In the genomic region with DNA sequence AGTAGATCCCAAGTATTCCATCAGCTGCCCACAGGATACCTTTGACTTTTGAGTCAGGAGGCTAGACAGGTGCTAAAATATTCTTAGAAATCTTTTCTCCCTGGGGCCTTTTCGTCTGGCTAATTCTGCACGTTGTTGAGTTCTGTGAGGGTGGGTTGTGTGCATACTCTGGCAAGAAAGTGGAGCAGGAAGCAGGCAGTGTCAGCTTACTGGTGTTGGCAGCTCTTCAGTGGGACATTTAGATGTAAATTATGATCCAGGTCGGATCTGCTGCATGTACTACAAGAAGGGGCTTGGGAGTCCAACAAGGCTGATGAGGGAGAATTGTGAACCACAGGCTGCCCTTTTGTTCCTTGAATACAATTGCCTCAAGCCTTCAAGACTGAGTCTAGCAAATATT, we compare ENCODE assay signal across 12 mouse cellular contexts.
"Had no signal": no experiment of that assay in that cellular context is flagged by ENCODE, and none has a peak within 500 bp of the region (broad histone marks: within the 10 kb centered on the region; RNA-seq: fewer than 3 reads in every experiment).

No protein-coding gene starts in this region.

- DNase-seq: kidney, postnatal 25 days; layer of hippocampus, adult 9-11 months; layer of hippocampus, postnatal 36 days; lung, adult 18-20 months; thymus, postnatal 4 days had no signal

- H3K27me3 ChIP-seq: limb, embryonic 13.5 days; midbrain, embryonic 13.5 days; neural tube, embryonic 15.5 days had no signal

- H3K4me2 ChIP-seq: limb, embryonic 13.5 days; midbrain, embryonic 13.5 days; neural tube, embryonic 15.5 days had no signal

- ATAC-seq: intestine, embryonic 16.5 days; midbrain, embryonic 13.5 days had no signal

- H3K9ac ChIP-seq: limb, embryonic 13.5 days; liver, embryonic 14.5 days; midbrain, embryonic 13.5 days; neural tube, embryonic 15.5 days had no signal

- H3K9me3 ChIP-seq: limb, embryonic 13.5 days; midbrain, embryonic 13.5 days; neural tube, embryonic 15.5 days had no signal

- H3K27ac ChIP-seq: limb, embryonic 13.5 days; liver, embryonic 14.5 days; midbrain, embryonic 13.5 days; neural tube, embryonic 15.5 days; stomach, postnatal 0 days had no signal

- H3K4me3 ChIP-seq: limb, embryonic 13.5 days; midbrain, embryonic 13.5 days; myocyte; neural tube, embryonic 15.5 days had no signal

- H3K36me3 ChIP-seq: limb, embryonic 13.5 days; midbrain, embryonic 13.5 days; neural tube, embryonic 15.5 days had no signal

- H3K4me1 ChIP-seq: limb, embryonic 13.5 days; midbrain, embryonic 13.5 days; neural tube, embryonic 15.5 days had no signal
